Mouse (Mus musculus) embryonic facial prominence, embryonic 15.5 days (tissue): ENCODE measurements around the gene Hfe. TPM values are rescaled to one million over a fixed set of nuclear protein-coding genes. Genes with fewer than 3 reads are reported as not detected.
"Not testable (repeated sequence)": the region's sequence is repeated elsewhere in the genome, so short reads cannot be mapped to it uniquely, and the experiment has no call there.

ENCODE experiments used
- ATAC-seq: fragments of 200-750 bp; cut with Nextera tagmentation; 2 replicates; pipeline ENCODE4 v1.8.0; 2017; ENCODE audit warnings: low read depth, moderate TSS enrichment; ENCODE audit not compliant: insufficient number of reproducible peaks, low FRiP score, low TSS enrichment
- H3K27ac ChIP-seq: fragments of 300-500 bp; sonication (generic); replicated peaks from 2 replicates; pipeline ENCODE4 v1.5.1; 2015; ENCODE audit warnings: mild to moderate bottlenecking, inconsistent platforms
- H3K27me3 ChIP-seq: fragments of 300-500 bp; sonication (generic); 2 replicates; pipeline ENCODE4 v1.6.1; 2015; ENCODE audit warnings: inconsistent platforms
- H3K36me3 ChIP-seq: fragments of 300-500 bp; sonication (generic); 2 replicates; pipeline ENCODE4 v1.6.1; 2015; ENCODE audit warnings: mild to moderate bottlenecking, inconsistent platforms
- H3K4me1 ChIP-seq: fragments of 300-500 bp; sonication (generic); 2 replicates; pipeline ENCODE4 v1.6.1; 2015; ENCODE audit warnings: inconsistent platforms
- H3K4me2 ChIP-seq: fragments of 300-500 bp; sonication (generic); replicated peaks from 2 replicates; pipeline ENCODE4 v1.6.1; 2015; ENCODE audit warnings: mild to moderate bottlenecking, inconsistent platforms
- H3K4me3 ChIP-seq: fragments of 300-500 bp; sonication (generic); replicated peaks from 2 replicates; pipeline ENCODE4 v1.5.1; 2015; ENCODE audit warnings: mild to moderate bottlenecking, inconsistent platforms
- H3K9ac ChIP-seq: fragments of 300-500 bp; sonication (generic); 2 replicates; pipeline ENCODE4 v1.6.1; 2015; ENCODE audit warnings: inconsistent platforms
- H3K9me3 ChIP-seq: fragments of 300-500 bp; sonication (generic); replicated peaks from 2 replicates; pipeline ENCODE4 v1.6.1; 2016; ENCODE audit warnings: inconsistent platforms
- WGBS: fragments of 180-500 bp; shearing (Covaris S2); methylation state at CpG from one replicate; pipeline ENCODE4 v1.1.7; 2015; 5-methylcytosine and 5-hydroxymethylcytosine counted together
- polyA plus RNA-seq: library from polyadenylated mRNA; unstranded; fragments of >200 nt; fragmentation: Nextera tagmentation; extraction: Ambion mirVana; gene quantifications from 2 replicates; pipeline ENCODE4 v1.2.1, GENCODE M21; 2015

Gene Hfe
- polyA plus RNA-seq, 1 experiment from 2014 or later = 8.7 TPM

GRCm38 (mm10) chr13:23694956-23695355, 15.7 kb downstream of the Hfe start:
- Histone ChIP-seq H3K9me3 (no peaks in the 10 kb centered on the region), H3K27ac (no peak overlapping the region), H3K4me2 (no peak overlapping the region), H3K4me1 (peaks cover 14% of the 10 kb centered on the region; the same call in 1 of the 2 replicates), H3K4me3 (no peak overlapping the region), H3K36me3 (no peaks in the 10 kb centered on the region), H3K27me3 (no peaks in the 10 kb centered on the region), H3K9ac (no peak overlapping the region)
- WGBS = 93% methylated on average over 9 of the region's 9 CpGs
- no peak for ATAC-seq

GRCm38 (mm10) chr13:23693856-23694440, 16.7 kb downstream of the Hfe start:
- WGBS = 81% methylated on average over 6 of the region's 6 CpGs
- ATAC-seq = no peak

GRCm38 (mm10) chr13:23689459-23689858, 21.2 kb downstream of the Hfe start:
- Histone ChIP-seq H3K27ac (no peak overlapping the region), H3K4me1 (peaks cover 5% of the 10 kb centered on the region; the same call in 1 of the 2 replicates), H3K4me2 (no peak overlapping the region), H3K9me3 (no peaks in the 10 kb centered on the region), H3K36me3 (no peaks in the 10 kb centered on the region), H3K4me3 (no peak overlapping the region), H3K9ac (no peak overlapping the region), H3K27me3 (no peaks in the 10 kb centered on the region)
- WGBS = 75% methylated on average over 2 of the region's 2 CpGs
- ATAC-seq = no peak

More at GRCm38 (mm10) chr13:23693856-23694440, 16.7 kb downstream of the Hfe start:
- H3K9me3 ChIP-seq = no peaks in the 10 kb centered on the region
- no peak overlapping the region for H3K27ac ChIP-seq
- H3K9ac ChIP-seq = no peak overlapping the region
- H3K4me2 ChIP-seq = no peak overlapping the region
- no peak overlapping the region for H3K4me3 ChIP-seq
- no peaks in the 10 kb centered on the region for H3K27me3 ChIP-seq
- peaks cover 13% of the 10 kb centered on the region; the same call in 1 of the 2 replicates for H3K4me1 ChIP-seq
- no peaks in the 10 kb centered on the region for H3K36me3 ChIP-seq

- no peak for ATAC-seq
- Histone ChIP-seq H3K9me3 (no peaks in the 10 kb centered on the region), H3K27me3 (no peaks in the 10 kb centered on the region), H3K4me3 (no peak overlapping the region), H3K4me2 (no peak overlapping the region), H3K36me3 (no peaks in the 10 kb centered on the region), H3K4me1 (peaks cover 5% of the 10 kb centered on the region; the same call in 1 of the 2 replicates), H3K9ac (no peak overlapping the region), H3K27ac (no peak overlapping the region)
- 94% methylated on average over 2 of the region's 2 CpGs for WGBS
Measured at GRCm38 (mm10) chr13:23688956-23689355, 21.7 kb downstream of the Hfe start.

- no peak overlapping the region for H3K9ac ChIP-seq
- peaks cover 9% of the 10 kb centered on the region for H3K4me1 ChIP-seq
- no peaks in the 10 kb centered on the region for H3K36me3 ChIP-seq
- no peak overlapping the region for H3K27ac ChIP-seq
- no peak overlapping the region for H3K4me2 ChIP-seq
- H3K4me3 ChIP-seq = no peak overlapping the region
- H3K9me3 ChIP-seq = no peaks in the 10 kb centered on the region
- no peak for ATAC-seq
- WGBS = 85% methylated on average over 7 of the region's 7 CpGs
- no peaks in the 10 kb centered on the region for H3K27me3 ChIP-seq
Measured at GRCm38 (mm10) chr13:23687907-23688306, 22.7 kb downstream of the Hfe start.

GRCm38 (mm10) chr13:23687181-23687580, 23.5 kb downstream of the Hfe start:
- peaks cover 12% of the 10 kb centered on the region for H3K4me1 ChIP-seq
- H3K4me2 ChIP-seq = no peak overlapping the region
- no peaks in the 10 kb centered on the region for H3K27me3 ChIP-seq
- H3K4me3 ChIP-seq = no peak overlapping the region
- no peak overlapping the region for H3K27ac ChIP-seq
- no peak for ATAC-seq
- no peaks in the 10 kb centered on the region for H3K9me3 ChIP-seq
- H3K36me3 ChIP-seq = no peaks in the 10 kb centered on the region
- H3K9ac ChIP-seq = no peak overlapping the region
- 68% methylated on average over 4 of the region's 4 CpGs for WGBS

- WGBS = 23% methylated on average over 4 of the region's 4 CpGs
- H3K4me1 ChIP-seq = peaks cover 12% of the 10 kb centered on the region
- peak overlapping the region; percentile 96; the same call in 1 of the 2 replicates for H3K27ac ChIP-seq
- H3K36me3 ChIP-seq = no peaks in the 10 kb centered on the region
- H3K4me2 ChIP-seq = peak overlapping the region; percentile 72
- peak overlapping the region; percentile 62; the same call in 1 of the 2 replicates for H3K9ac ChIP-seq
- H3K9me3 ChIP-seq = no peaks in the 10 kb centered on the region
- H3K27me3 ChIP-seq = no peaks in the 10 kb centered on the region
- peak overlapping the region; percentile 51 for H3K4me3 ChIP-seq
- no peak for ATAC-seq
Measured at GRCm38 (mm10) chr13:23685966-23686365, 24.7 kb downstream of the Hfe start.

GRCm38 (mm10) chr13:23685121-23685861, 25.4 kb downstream of the Hfe start:
- WGBS = 5% methylated on average over 15 of the region's 15 CpGs
- Histone ChIP-seq H3K4me2 (peak overlapping the region; percentile 72), H3K9ac (peak overlapping the region; percentile 62), H3K27ac (peak overlapping the region; percentile 96), H3K4me1 (peaks cover 12% of the 10 kb centered on the region), H3K4me3 (peak overlapping the region; percentile 51), H3K27me3 (no peaks in the 10 kb centered on the region), H3K36me3 (no peaks in the 10 kb centered on the region), H3K9me3 (no peaks in the 10 kb centered on the region)
- no peak for ATAC-seq

- H3K27ac ChIP-seq = peak overlapping the region; percentile 96
- H3K27me3 ChIP-seq, H3K36me3 ChIP-seq, ATAC-seq, H3K9me3 ChIP-seq: not testable (repeated sequence)
- whole genome bisulfite sequencing = 0% methylated on average over 18 of the region's 37 CpGs
- H3K9ac ChIP-seq = peak overlapping the region; percentile 62
- peak overlapping the region; percentile 72 for H3K4me2 ChIP-seq
- peaks cover 12% of the 10 kb centered on the region for H3K4me1 ChIP-seq
- peak overlapping the region; percentile 51 for H3K4me3 ChIP-seq
Measured at GRCm38 (mm10) chr13:23684295-23684945, 26.2 kb downstream of the Hfe start.

- peak within 1 kb of the TSS; percentile 51 for H3K4me3 ChIP-seq
- peak within 1 kb of the TSS; percentile 62 for H3K9ac ChIP-seq
- no peaks in the 10 kb centered on the region for H3K27me3 ChIP-seq
- H3K27ac ChIP-seq = peak within 1 kb of the TSS; percentile 96
- under 1% methylated on average over 29 of the region's 32 CpGs for WGBS
- ATAC-seq = peak; percentile 99
- no peaks in the 10 kb centered on the region for H3K36me3 ChIP-seq
- no peaks in the 10 kb centered on the region for H3K9me3 ChIP-seq
- H3K4me1 ChIP-seq = peaks cover 12% of the 10 kb centered on the region
- H3K4me2 ChIP-seq = peak within 1 kb of the TSS; percentile 72
Measured at GRCm38 (mm10) chr13:23683755-23684281, 26.8 kb downstream of the Hfe start, which contains the start of the genes Hist1h2ac and Hist1h2bc. Gene Hist1h2ac, minus strand, starts transcription at chr13:23683948. Gene Hist1h2bc, plus strand, starts transcription at chr13:23684199.
